Mouse (Mus musculus) inflammation-experienced regulatory T-cells, adult 16 weeks (primary cell): ENCODE data around the gene Atp2b4. TPM values are rescaled to one million over a fixed set of nuclear protein-coding genes. Genes with fewer than 3 reads are reported as not detected.

Source experiments
- polyA plus RNA-seq: library from polyadenylated mRNA; unstranded; fragments of 100-300 nt; shearing (Covaris generic); gene quantifications from one replicate; pipeline ENCODE4 v1.2.1, GENCODE M21; 2017

Atp2b4 gene
- 8.8 TPM for polyA plus RNA-seq

DNA sequence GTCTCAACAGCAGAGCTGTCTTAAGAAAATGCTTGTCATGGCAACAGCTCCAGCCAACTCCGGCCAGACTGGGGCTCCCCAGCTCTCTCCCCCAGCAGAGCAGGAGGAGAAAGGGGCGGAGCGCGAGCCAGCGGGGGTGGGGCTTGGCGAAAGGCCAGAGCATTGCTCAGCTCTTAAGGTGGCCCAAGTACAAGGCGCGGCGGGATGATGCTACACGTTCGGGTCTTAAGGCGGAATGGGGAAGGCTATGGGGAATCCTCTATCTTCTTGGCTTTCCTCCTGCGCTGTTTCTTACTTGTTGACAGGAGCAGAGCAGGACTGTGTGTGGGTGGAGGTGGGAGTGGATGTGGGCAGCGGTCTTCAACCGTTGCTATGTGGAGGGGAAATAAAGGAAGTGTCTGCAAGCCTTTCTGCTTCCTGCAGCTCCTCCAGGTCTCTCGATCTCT is at the start of gene Atp2b4:
Gene Atp2b4 (minus strand): TSS at position 94 of the 446 bp plus-strand sequence.

DNA sequence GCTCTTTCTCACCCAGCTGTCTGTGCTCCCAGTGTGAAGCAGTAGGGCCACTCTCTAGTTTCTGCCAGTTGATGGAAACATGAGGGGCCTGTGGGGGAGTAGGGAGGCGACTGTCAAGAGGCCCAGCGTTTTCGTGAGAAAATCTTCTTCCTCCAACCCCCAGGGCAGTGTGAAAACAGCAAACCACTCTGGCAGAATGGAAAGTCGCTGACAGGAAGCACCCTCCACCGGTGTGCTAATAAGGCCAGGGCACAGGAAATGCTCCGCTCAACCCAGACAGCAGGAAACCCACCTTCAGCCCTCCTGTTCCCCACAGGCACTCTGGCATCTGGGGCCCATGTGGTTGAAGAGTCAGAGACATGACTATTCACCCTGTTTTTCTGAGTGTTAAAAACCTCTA is 110.9 kb downstream of the Atp2b4 start, which contains the start of gene Lax1:
Gene Lax1 (minus strand): TSS at position 212 of the 400 bp plus-strand sequence.

DNA sequence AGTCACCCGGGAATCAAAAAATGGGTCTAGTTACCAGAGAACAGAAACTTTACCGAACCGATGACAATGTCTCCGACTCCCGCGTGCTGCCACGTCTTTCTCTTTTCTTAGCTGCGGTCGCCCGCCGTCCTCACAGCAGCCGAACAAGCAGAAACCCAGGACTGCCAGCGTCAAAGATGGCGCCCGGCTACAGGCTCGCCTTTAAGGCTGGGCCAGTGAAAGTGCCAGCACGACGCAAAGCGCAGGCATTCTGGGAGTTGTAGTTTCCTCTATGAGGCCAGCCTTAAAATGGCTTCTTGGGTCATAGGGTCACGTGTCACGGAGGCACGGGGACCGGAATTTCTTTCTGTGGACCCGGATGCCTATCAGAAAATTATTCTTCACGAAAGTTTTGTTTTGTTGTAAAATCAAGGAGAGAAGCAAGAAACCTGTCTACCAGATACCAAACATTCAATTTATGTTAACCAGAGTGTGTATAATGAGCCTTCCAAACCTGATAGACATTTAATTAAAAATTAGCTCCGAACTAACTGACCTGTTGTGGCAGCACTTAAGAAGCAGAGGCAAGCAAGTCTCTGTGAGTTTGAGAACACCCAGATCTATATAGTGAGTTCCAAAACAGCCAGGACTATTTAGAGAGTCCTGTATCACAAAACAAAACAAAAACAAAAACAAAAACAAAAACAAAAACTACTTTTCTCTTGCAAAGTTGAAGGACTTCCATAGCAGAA is 139.5 kb downstream of the Atp2b4 start, which contains the start of gene Gm38394:
Gene Gm38394 (minus strand): TSS at position 116 of the 731 bp plus-strand sequence.

DNA sequence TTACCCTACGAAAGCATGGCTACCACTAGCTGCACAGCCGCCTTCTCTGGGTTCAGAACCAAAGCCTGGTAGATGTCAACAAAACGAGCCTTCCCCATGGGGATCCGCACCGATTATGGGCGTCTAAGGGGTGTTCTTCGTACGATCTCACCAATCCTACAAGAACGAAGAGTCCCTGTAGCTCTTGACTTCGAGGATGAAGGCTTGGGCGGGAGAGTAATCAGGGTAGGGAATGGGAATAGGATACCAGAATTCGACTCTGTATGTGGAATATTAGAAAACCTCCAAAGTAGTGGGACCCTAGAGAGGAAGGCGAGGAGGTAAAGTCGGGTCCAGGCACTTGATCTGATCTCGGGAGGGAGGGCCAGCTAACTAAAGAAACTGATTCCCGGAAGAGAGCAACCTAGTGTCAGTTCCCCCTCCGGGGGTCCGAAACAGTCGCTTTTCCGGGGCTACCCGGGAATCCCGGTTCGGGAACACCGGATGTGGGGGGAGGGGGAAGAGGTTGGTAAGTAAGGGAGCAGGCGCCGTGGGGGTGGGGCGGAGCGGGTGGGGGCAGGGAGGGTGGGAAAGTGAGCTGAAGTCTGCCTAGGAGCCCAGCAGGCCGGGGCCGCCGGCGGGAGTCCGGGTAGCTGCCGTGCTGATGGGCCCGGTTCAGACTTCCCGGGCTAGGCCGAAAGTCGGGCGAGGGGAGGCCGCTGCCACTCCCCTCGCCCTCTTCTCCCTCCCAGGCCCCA is 140.2 kb downstream of the Atp2b4 start, which contains the start of gene Zbed6:
Gene Zbed6 (minus strand): TSS at position 420 of the 737 bp plus-strand sequence.

Other genes with a start within 250 kb of the Atp2b4 start
- 298 TPM for gene Snrpe, start 190.8 kb downstream of the Atp2b4 start, polyA plus RNA-seq
- not detected for gene Zbed6, start 140.2 kb downstream of the Atp2b4 start, polyA plus RNA-seq
- gene Gm38394, start 139.7 kb downstream of the Atp2b4 start, polyA plus RNA-seq = 2.5 TPM
- 165 TPM for gene Lax1, start 110.9 kb downstream of the Atp2b4 start, polyA plus RNA-seq
- not detected for gene Optc, start 107.0 kb upstream of the Atp2b4 start, polyA plus RNA-seq
- gene Prelp, start 120.4 kb upstream of the Atp2b4 start, polyA plus RNA-seq = not detected
- not detected for gene Fmod, start 236.2 kb upstream of the Atp2b4 start, polyA plus RNA-seq